Mouse (Mus musculus) hindbrain, embryonic 11.5 days (tissue): Measurements from ENCODE around the gene Mettl16. TPM values are rescaled to one million over a fixed set of nuclear protein-coding genes. Genes with fewer than 3 reads are reported as not detected.

Experiments used
- ATAC-seq: fragments of 200-750 bp; cut with Nextera tagmentation; 2 replicates; pipeline ENCODE4 v1.8.0; 2017; ENCODE audit warnings: mild to moderate bottlenecking, moderate TSS enrichment, moderate library complexity; ENCODE audit not compliant: low FRiP score
- DNase-seq: peaks from one replicate; pipeline ENCODE4 v3.0.0-alpha.2; 2015; ENCODE audit warnings: low spot score
- H3K27ac ChIP-seq: fragments of 300-500 bp; sonication (generic); 2 replicates; pipeline ENCODE4 v1.5.1; 2014; ENCODE audit warnings: mild to moderate bottlenecking, low read depth, low read length
- H3K27me3 ChIP-seq: fragments of 300-500 bp; sonication (generic); 2 replicates; pipeline ENCODE4 v1.6.1; 2014; ENCODE audit warnings: mild to moderate bottlenecking, low read length, moderate library complexity, mixed read lengths; ENCODE audit not compliant: control insufficient read depth, insufficient read depth
- H3K36me3 ChIP-seq: fragments of 300-500 bp; sonication (generic); 2 replicates; pipeline ENCODE4 v1.6.1; 2014; ENCODE audit warnings: mild to moderate bottlenecking, low read length, moderate library complexity, mixed read lengths; ENCODE audit not compliant: control insufficient read depth, insufficient read depth
- H3K4me1 ChIP-seq: fragments of 300-500 bp; sonication (generic); replicated peaks from 2 replicates; pipeline ENCODE4 v1.6.1; 2014; ENCODE audit warnings: low read length, mixed read lengths; ENCODE audit not compliant: control insufficient read depth, insufficient read depth
- H3K4me2 ChIP-seq: fragments of 300-500 bp; sonication (generic); replicated peaks from 2 replicates; pipeline ENCODE4 v1.6.1; 2014; ENCODE audit warnings: mild to moderate bottlenecking, low read depth, low read length
- H3K4me3 ChIP-seq: fragments of 300-500 bp; sonication (generic); 2 replicates; pipeline ENCODE4 v1.5.1; 2014; ENCODE audit warnings: low read depth, low read length
- H3K9ac ChIP-seq: fragments of 300-500 bp; sonication (generic); 2 replicates; pipeline ENCODE4 v1.6.1; 2014; ENCODE audit warnings: low read depth, low read length
- H3K9me3 ChIP-seq: fragments of 300-500 bp; sonication (generic); 2 replicates; pipeline ENCODE4 v1.6.1; 2016; ENCODE audit warnings: low read length; ENCODE audit not compliant: control insufficient read depth
- WGBS: fragments of 180-500 bp; shearing (Covaris S2); extraction: QIAGEN DNeasy Blood & Tissue Kit; methylation state at CpG from one replicate; pipeline ENCODE4 v1.1.7; 2014; 5-methylcytosine and 5-hydroxymethylcytosine counted together
- polyA plus RNA-seq: library from polyadenylated mRNA; unstranded; fragments of >200 nt; fragmentation: Nextera tagmentation; extraction: Ambion mirVana; gene quantifications from 2 replicates; pipeline ENCODE4 v1.2.1, GENCODE M21; 2014

Mettl16 gene
- polyA plus RNA-seq, 1 experiment from 2014 or later = 45.0 TPM

GRCm38 (mm10) chr11:74748022-74748421, 22.6 kb upstream of the Mettl16 start:
- H3K9ac ChIP-seq = no peak overlapping the region

GRCm38 (mm10) chr11:74749241-74749640, 21.4 kb upstream of the Mettl16 start:
- Histone ChIP-seq H3K9me3 (no peaks in the 10 kb centered on the region), H3K4me3 (no peak overlapping the region), H3K4me2 (no peak overlapping the region), H3K9ac (no peak overlapping the region), H3K4me1 (no peaks in the 10 kb centered on the region; the same call in none of the 2 replicates), H3K36me3 (no peaks in the 10 kb centered on the region), H3K27me3 (no peaks in the 10 kb centered on the region), H3K27ac (no peak overlapping the region)
- no peak for ATAC-seq
- WGBS = 90% methylated on average over 13 of the region's 13 CpGs
- DNase-seq = no peak

More at GRCm38 (mm10) chr11:74748022-74748421, 22.6 kb upstream of the Mettl16 start:
- ATAC-seq (no peak), DNase-seq (no peak)
- no peak overlapping the region for H3K27ac ChIP-seq
- 65% methylated on average over 4 of the region's 4 CpGs for WGBS
- H3K9me3 ChIP-seq = no peaks in the 10 kb centered on the region
- H3K4me3 ChIP-seq = no peak overlapping the region
- H3K4me1 ChIP-seq = no peaks in the 10 kb centered on the region; the same call in none of the 2 replicates
- no peaks in the 10 kb centered on the region for H3K27me3 ChIP-seq
- no peaks in the 10 kb centered on the region for H3K36me3 ChIP-seq
- H3K4me2 ChIP-seq = no peak overlapping the region

DNA sequence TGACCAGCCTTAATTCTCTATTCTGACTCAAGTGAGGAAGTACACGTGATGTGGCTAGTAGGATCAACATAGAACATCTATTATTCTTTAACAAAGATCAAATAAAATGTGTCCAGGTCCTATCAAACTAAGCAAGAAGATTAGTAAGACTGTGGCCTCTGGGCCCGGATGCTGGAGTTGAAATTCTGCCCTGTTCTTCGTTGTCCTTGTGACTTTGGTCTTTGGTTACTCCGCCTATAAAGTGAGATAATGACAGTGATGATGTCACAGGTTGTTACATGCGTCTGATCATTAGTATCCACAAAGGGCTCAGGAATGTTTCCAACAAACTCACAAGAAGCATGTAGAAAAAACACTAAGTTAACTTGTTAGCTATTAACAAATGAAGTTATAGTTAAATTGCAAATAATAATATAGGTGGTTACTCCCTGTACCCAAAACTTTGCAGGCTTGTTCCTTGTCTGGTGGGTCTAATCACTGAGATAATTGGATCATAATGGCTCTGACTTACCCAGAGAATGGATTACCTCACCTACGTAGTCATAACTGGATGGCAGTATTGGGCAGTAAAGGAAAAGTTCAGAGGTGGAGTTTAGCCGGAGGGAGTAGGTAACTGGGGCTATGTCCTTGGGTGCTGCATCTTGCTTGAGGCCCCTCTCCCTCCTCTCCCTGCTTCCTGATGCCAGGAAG, 19.8 kb upstream of the Mettl16 start:
- H3K4me3 ChIP-seq = no peak overlapping the region
- H3K9ac ChIP-seq = no peak overlapping the region
- WGBS = 89% methylated on average over 7 of the region's 7 CpGs
- DNase-seq = no peak
- no peaks in the 10 kb centered on the region; the same call in none of the 2 replicates for H3K4me1 ChIP-seq
- ATAC-seq = no peak
- H3K27ac ChIP-seq = no peak overlapping the region
- H3K9me3 ChIP-seq = no peaks in the 10 kb centered on the region
- H3K27me3 ChIP-seq = no peaks in the 10 kb centered on the region
- H3K4me2 ChIP-seq = no peak overlapping the region
- H3K36me3 ChIP-seq = no peaks in the 10 kb centered on the region

DNA sequence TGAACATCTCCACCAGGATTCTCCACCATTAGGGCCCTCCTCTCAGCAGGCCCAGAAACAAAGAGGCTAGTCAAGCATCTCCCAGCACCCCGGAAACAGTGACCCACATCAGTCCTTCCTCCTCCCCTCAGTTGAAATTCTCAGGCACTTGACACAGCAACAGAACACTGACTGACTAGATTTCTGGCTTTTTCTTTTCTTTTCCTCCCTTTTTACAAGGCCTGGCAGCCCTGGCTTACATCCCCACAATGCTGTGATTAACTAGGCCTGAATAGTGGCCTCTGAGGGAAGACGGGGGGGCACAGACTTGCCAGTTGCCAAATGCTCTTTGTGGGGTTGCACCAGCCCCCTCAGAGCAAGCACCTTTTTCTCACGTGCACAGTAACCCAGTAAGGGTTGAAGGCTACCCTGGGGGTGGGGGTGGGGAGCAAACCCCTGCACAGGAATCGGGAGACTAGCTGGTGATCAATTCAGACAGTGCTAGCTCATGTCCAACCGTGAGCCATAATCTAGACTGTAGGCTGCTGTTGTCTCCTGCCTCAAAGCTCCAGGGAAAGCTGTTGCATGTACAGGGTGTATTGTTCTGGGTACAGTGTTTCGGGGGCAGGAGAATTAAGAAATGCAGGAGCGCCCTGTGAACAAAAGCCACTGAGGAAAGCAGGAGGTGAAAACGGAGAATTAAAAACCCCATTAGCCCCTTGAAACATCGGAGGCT, 19.1 kb upstream of the Mettl16 start:
- Histone ChIP-seq H3K4me2 (no peak overlapping the region), H3K9ac (no peak overlapping the region), H3K36me3 (no peaks in the 10 kb centered on the region), H3K9me3 (no peaks in the 10 kb centered on the region), H3K4me3 (no peak overlapping the region), H3K27ac (no peak overlapping the region), H3K27me3 (no peaks in the 10 kb centered on the region), H3K4me1 (no peaks in the 10 kb centered on the region; the same call in none of the 2 replicates)
- WGBS = 55% methylated on average over 9 of the region's 9 CpGs
- ATAC-seq = no peak
- peak; percentile 10 for DNase-seq

GRCm38 (mm10) chr11:74756631-74757030, 14.0 kb upstream of the Mettl16 start:
- Histone ChIP-seq H3K4me1 (no peaks in the 10 kb centered on the region), H3K36me3 (no peaks in the 10 kb centered on the region), H3K4me3 (no peak overlapping the region), H3K27ac (no peak overlapping the region), H3K9ac (no peak overlapping the region), H3K27me3 (no peaks in the 10 kb centered on the region), H3K9me3 (no peaks in the 10 kb centered on the region), H3K4me2 (no peak overlapping the region)
- ATAC-seq = no peak
- WGBS = 75% methylated on average over 2 of the region's 2 CpGs
- DNase-seq = no peak

- Histone ChIP-seq H3K36me3 (no peaks in the 10 kb centered on the region), H3K27ac (no peak overlapping the region), H3K9ac (no peak overlapping the region), H3K27me3 (no peaks in the 10 kb centered on the region), H3K4me3 (no peak overlapping the region), H3K4me2 (no peak overlapping the region), H3K4me1 (no peaks in the 10 kb centered on the region), H3K9me3 (no peaks in the 10 kb centered on the region)
- no peak for ATAC-seq
- 74% methylated on average over 12 of the region's 12 CpGs for WGBS
- DNase-seq = no peak
These were observed 9.5 kb upstream of the Mettl16 start for GRCm38 (mm10) chr11:74761011-74761705.

DNA sequence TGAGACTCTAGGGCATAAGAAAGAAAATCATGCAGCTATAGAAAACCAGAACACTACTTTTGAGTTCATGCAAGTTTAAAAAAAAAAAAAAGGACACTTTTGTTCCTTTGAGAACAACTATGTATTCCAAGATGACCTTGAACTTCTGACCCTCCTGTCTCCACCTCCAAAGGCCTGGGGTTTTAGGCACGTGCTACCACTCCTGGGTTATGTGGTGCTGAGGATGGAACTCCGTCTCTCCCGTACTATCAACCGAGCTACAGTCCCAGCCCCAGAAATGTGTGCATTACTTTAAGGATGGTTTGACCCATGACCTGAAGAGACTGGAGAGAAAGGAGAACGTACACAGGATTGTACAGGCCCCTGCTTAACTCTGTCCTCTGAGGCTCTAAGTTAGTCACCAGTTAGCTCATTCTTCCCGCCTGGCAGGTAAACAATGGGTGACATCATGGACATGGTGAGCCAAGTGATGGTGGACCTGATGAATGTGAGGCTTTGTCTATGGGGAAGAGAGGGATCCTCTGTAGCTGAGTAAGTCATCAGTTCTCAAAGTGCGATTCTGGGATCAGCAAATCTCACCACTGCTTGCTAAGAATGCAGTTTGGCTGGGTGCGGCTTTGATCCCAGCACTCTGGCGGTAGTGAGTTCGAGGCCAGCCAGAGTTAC, 6.5 kb upstream of the Mettl16 start:
- DNase-seq (no peak), ATAC-seq (no peak)
- Histone ChIP-seq H3K4me1 (no peaks in the 10 kb centered on the region), H3K36me3 (no peaks in the 10 kb centered on the region), H3K27me3 (no peaks in the 10 kb centered on the region), H3K4me2 (no peak overlapping the region), H3K9me3 (no peaks in the 10 kb centered on the region), H3K4me3 (no peak overlapping the region), H3K27ac (no peak overlapping the region), H3K9ac (no peak overlapping the region)
- 82% methylated on average over 10 of the region's 10 CpGs for whole genome bisulfite sequencing

DNA sequence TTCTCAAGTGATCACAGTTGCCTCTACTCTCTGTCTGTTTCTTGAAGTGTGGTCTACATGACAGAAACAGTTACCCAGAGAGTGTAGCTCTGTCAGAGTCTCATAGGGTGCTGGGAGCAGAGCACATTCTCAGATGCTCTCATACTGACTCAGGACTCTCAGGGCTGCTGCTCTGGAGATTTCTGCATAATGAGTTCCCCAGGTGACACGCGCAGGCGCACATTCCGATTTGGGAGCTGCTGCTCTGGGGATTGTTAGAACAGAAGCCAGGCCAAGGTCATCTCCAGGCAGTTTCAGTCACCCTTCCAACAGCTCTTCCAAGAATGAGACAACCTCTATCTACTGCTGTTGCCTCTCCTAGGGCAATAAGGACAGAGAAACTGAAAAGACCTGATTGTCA, 3.2 kb upstream of the Mettl16 start:
- Histone ChIP-seq H3K9ac (no peak overlapping the region), H3K27ac (no peak overlapping the region), H3K27me3 (no peaks in the 10 kb centered on the region), H3K36me3 (no peaks in the 10 kb centered on the region), H3K4me3 (no peak overlapping the region), H3K9me3 (no peaks in the 10 kb centered on the region), H3K4me2 (no peak overlapping the region), H3K4me1 (0 out of 2 replicates have a peak, but pooled peaks cover 2% of the 10 kb centered on the region)
- ATAC-seq (no peak), DNase-seq (no peak)
- 94% methylated on average over 4 of the region's 4 CpGs for WGBS
